Mouse (Mus musculus): Measurements from ENCODE around the gene Gm10318. TPM values are rescaled to one million over a fixed set of nuclear protein-coding genes. Genes with fewer than 3 reads are reported as not detected.

Gene Gm10318
- total RNA-seq, 2 experiments from 2014 or later, result not detected

GRCm38 (mm10) chr10:77886007-77886747 lies 33.5 kb downstream of the Gm10318 start:
- DNase-seq (ENCODE audit: low spot score in 2 of 2), result no peak
- intact Hi-C loops (cut with DNase I), result no loop called here

GRCm38 (mm10) chr10:77890987-77891565 lies 38.4 kb downstream of the Gm10318 start:
- intact Hi-C loops (cut with DNase I), result loop anchor here (5.0 kb wide), 1 partner anchor 324 kb away; no protein-coding TSS in a partner anchor
- no peak for DNase-seq (ENCODE audit: low spot score in 2 of 2)

GRCm38 (mm10) chr10:77895562-77895961 lies 42.9 kb downstream of the Gm10318 start:
- intact Hi-C loops (cut with DNase I), result no loop called here
- no peak for DNase-seq (ENCODE audit: low spot score in 2 of 2)

- intact Hi-C loops (cut with DNase I), result no loop called here
- no peak for DNase-seq (ENCODE audit: low spot score in 2 of 2)
Measured at GRCm38 (mm10) chr10:77900126-77900525, 47.5 kb downstream of the Gm10318 start.

GRCm38 (mm10) chr10:77900903-77901818 lies 48.5 kb downstream of the Gm10318 start:
- DNase-seq (ENCODE audit: low spot score in 2 of 2), result no peak
- intact Hi-C loops (cut with DNase I), result no loop called here

GRCm38 (mm10) chr10:77901871-77902210 lies 49.2 kb downstream of the Gm10318 start:
- intact Hi-C loops (cut with DNase I), result no loop called here
- no peak for DNase-seq (ENCODE audit: low spot score in 2 of 2)

GRCm38 (mm10) chr10:77902211-77902893 lies 49.7 kb downstream of the Gm10318 start, which contains the start of gene Lrrc3:
Gene Lrrc3 (minus strand): TSS chr10:77902536.
- DNase-seq (ENCODE audit: low spot score in 2 of 2), result peak; percentile 56 to 62
- intact Hi-C loops (cut with DNase I), result no loop called here

GRCm38 (mm10) chr10:77902894-77903715 lies 50.4 kb downstream of the Gm10318 start:
- peak; percentile 76 to 84 for DNase-seq (ENCODE audit: low spot score in 2 of 2)
- intact Hi-C loops (cut with DNase I), result no loop called here

Other genes with a start within 250 kb of the Gm10318 start
- 100 to 1,000 TPM; 133 to 140 TPM for gene Sumo3, start 246.8 kb upstream of the Gm10318 start, total RNA-seq (2021)
- 10 to 100 TPM; 14.2 to 16.3 TPM for gene Gm49325, start 246.7 kb upstream of the Gm10318 start, total RNA-seq (2021)
- gene Ube2g2, start 230.6 kb upstream of the Gm10318 start, total RNA-seq (2021), result 10 to 100 TPM; 43.7 to 51.3 TPM
- under 1 TPM in 1 of 2 experiments, not detected in 1; 0.14 TPM for gene Tspear, start 166.3 kb upstream of the Gm10318 start, total RNA-seq (2021)
- not detected for gene Gm19402, start 162.1 kb upstream of the Gm10318 start, total RNA-seq (2021)
- not detected for gene Gm9508, start 155.6 kb upstream of the Gm10318 start, total RNA-seq (2021)
- not detected for gene Gm10272, start 146.2 kb upstream of the Gm10318 start, total RNA-seq (2021)
- gene Gm10024, start 141.4 kb upstream of the Gm10318 start, total RNA-seq (2021), result not detected
- gene Gm10142, start 137.1 kb upstream of the Gm10318 start, total RNA-seq (2021), result not detected
- not detected for gene Krtap12-1, start 132.3 kb upstream of the Gm10318 start, total RNA-seq (2021)
- not detected for gene Gm10100, start 126.4 kb upstream of the Gm10318 start, total RNA-seq (2021)
- gene Gm18596, start 110.2 kb upstream of the Gm10318 start, total RNA-seq (2021), result not detected
- gene Gm9736, start 101.5 kb upstream of the Gm10318 start, total RNA-seq (2021), result not detected
- not detected for gene Gm3233, start 93.2 kb upstream of the Gm10318 start, total RNA-seq (2021)
- gene Gm3238, start 81.5 kb upstream of the Gm10318 start, total RNA-seq (2021), result not detected
- gene Gm7138, start 75.9 kb upstream of the Gm10318 start, total RNA-seq (2021), result not detected
- not detected for gene Gm3250, start 70.3 kb upstream of the Gm10318 start, total RNA-seq (2021)
- not detected for gene Gm7137, start 64.7 kb upstream of the Gm10318 start, total RNA-seq (2021)
- gene Gm9639, start 57.8 kb upstream of the Gm10318 start, total RNA-seq (2021), result not detected
- not detected for gene Gm19668, start 53.7 kb upstream of the Gm10318 start, total RNA-seq (2021)
- not detected for gene Gm9507, start 41.0 kb upstream of the Gm10318 start, total RNA-seq (2021)
- not detected for gene Gm2696, start 38.2 kb upstream of the Gm10318 start, total RNA-seq (2021)
- gene Krtap10-4, start 25.8 kb upstream of the Gm10318 start, total RNA-seq (2021), result not detected
- gene Krtap10-10, start 16.9 kb upstream of the Gm10318 start, total RNA-seq (2021), result not detected
- gene Gm36176, start 6.1 kb upstream of the Gm10318 start, total RNA-seq (2021), result not detected
- gene Gm3285, start 9.1 kb downstream of the Gm10318 start, total RNA-seq (2021), result not detected
- 10 to 100 TPM; 13.2 to 13.6 TPM for gene Lrrc3, start 49.7 kb downstream of the Gm10318 start, total RNA-seq (2021)
- gene Trpm2, start 117.7 kb downstream of the Gm10318 start, total RNA-seq (2021), result 10 to 100 TPM; 32.3 to 44.9 TPM
- gene 1810043G02Rik, start 125.7 kb downstream of the Gm10318 start, total RNA-seq (2021), result 10 to 100 TPM; 30.3 to 34.7 TPM
- gene Pfkl, start 157.2 kb downstream of the Gm10318 start, total RNA-seq (2021), result 100 to 1,000 TPM; 145 to 149 TPM
- gene Dnmt3l, start 189.1 kb downstream of the Gm10318 start, total RNA-seq (2021), result not detected
- gene Aire, start 190.8 kb downstream of the Gm10318 start, total RNA-seq (2021), result not detected
- 1 to 10 TPM; 1.6 to 1.9 TPM for gene Icosl, start 216.4 kb downstream of the Gm10318 start, total RNA-seq (2021)

Measured in left cerebral cortex, postnatal 25 days (tissue).